ENCODE assay signal across 22 mouse cellular contexts in the genomic region with DNA sequence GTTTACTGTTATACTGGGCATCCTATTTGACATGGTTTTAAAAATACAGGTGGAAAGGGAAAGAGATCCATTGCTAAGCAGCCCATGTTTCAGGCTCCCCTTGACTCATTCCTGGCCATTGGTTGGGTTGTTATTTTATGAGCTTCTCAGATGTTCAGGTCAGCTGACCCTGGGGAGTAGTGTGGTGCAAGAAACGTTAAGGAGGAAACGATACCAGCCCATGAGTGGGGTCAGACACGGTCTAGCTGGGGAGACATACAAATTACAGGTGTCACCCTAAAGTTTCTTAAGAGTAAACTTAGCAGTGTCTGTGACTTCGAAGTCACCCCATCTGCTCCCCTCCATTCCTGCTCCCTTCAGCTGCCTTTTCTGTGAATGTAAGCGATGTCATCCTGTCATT. TPM values are rescaled to one million over a fixed set of nuclear protein-coding genes. Genes with fewer than 3 reads are reported as not detected.
DNase-seq lines count a peak whose midpoint lies in the region; ATAC-seq and TF ChIP-seq lines count a peak whose summit lies in the region.
"Had no signal": no experiment of that assay in that cellular context is flagged by ENCODE, and none has a peak within 500 bp of the region (broad histone marks: within the 10 kb centered on the region; RNA-seq: fewer than 3 reads in every experiment).

No protein-coding gene starts in this region.

- intact Hi-C loops in heart, adult 2 months (cut with DNase I), result no loop called here

- no peaks in the 10 kb centered on the region for H3K27me3 ChIP-seq in heart, adult 2 months (ENCODE audit: control insufficient read depth, insufficient read depth, low read length)
- H3K27me3 ChIP-seq: embryonic facial prominence, embryonic 13.5 days; embryonic facial prominence, embryonic 15.5 days had no signal

- H3K9ac ChIP-seq in heart, adult 2 months (ENCODE audit: low read depth, low read length), result no peak overlapping the region
- H3K9ac ChIP-seq: embryonic facial prominence, embryonic 13.5 days; embryonic facial prominence, embryonic 15.5 days; forebrain, embryonic 12.5 days had no signal

- no peak for TF ChIP-seq POLR2A in heart, adult 2 months (IDR thresholded peaks at IDR 0.05; ENCODE audit: insufficient read depth, low read depth, low read length)

- H3K4me1 ChIP-seq in heart, adult 2 months (ENCODE audit: control insufficient read depth, insufficient read depth, low read length), result no peaks in the 10 kb centered on the region
- H3K4me1 ChIP-seq: embryonic facial prominence, embryonic 13.5 days; embryonic facial prominence, embryonic 15.5 days; forebrain, embryonic 12.5 days had no signal

- WGBS in heart, adult 2 months, result 68% methylated on average over 5 of the region's 5 CpGs

- no peaks in the 10 kb centered on the region for H3K36me3 ChIP-seq in heart, adult 2 months (ENCODE audit: control insufficient read depth, insufficient read depth, low read length)
- H3K36me3 ChIP-seq: embryonic facial prominence, embryonic 13.5 days; embryonic facial prominence, embryonic 15.5 days; forebrain, embryonic 10.5 days; forebrain, embryonic 12.5 days; G1E had no signal

- peak; percentile 53; the same call in 1 of the 2 replicates for ATAC-seq in common myeloid progenitor, adult 5-6 weeks (replicated peaks; ENCODE audit: low read depth, poor library complexity, severe bottlenecking)
- ATAC-seq in megakaryocyte progenitor cell, adult 5-6 weeks (replicated peaks; ENCODE audit: poor library complexity), result peak; percentile 71
- ATAC-seq: forebrain, embryonic 14.5 days had no signal

- no peak for TF ChIP-seq EP300 in heart, adult 2 months (IDR thresholded peaks at IDR 0.05; ENCODE audit: insufficient read depth, low read depth, low read length)

- DNase-seq in heart, adult 11 months, result peak; percentile 68
- no peak for DNase-seq in heart, adult 2 months
- DNase-seq in left cerebral cortex, adult 9 months (ENCODE audit: low spot score in 2 of 2), result no peak
- no peak for DNase-seq in right cerebral cortex, adult 2 months (ENCODE audit: low spot score in 2 of 2)
- DNase-seq in cerebellum, postnatal 14 days, result no peak
- DNase-seq: adrenal gland, adult 2 months; adrenal gland, postnatal 10 days; adrenal gland, postnatal 25 days; embryo, embryonic 11 days had no signal

- no peak overlapping the region for H3K4me3 ChIP-seq in heart, adult 2 months
- H3K4me3 ChIP-seq: embryonic facial prominence, embryonic 13.5 days; embryonic facial prominence, embryonic 15.5 days; erythroblast, embryonic 14.5 days; forebrain, embryonic 10.5 days; forebrain, embryonic 12.5 days had no signal

- no peak overlapping the region for H3K27ac ChIP-seq in heart, adult 2 months
- H3K27ac ChIP-seq: embryonic facial prominence, embryonic 13.5 days; embryonic facial prominence, embryonic 15.5 days; forebrain, embryonic 10.5 days; forebrain, embryonic 12.5 days had no signal

- no peak for TF ChIP-seq CTCF in heart, adult 2 months (IDR thresholded peaks at IDR 0.05)

- no peaks in the 10 kb centered on the region for H3K79me2 ChIP-seq in heart, adult 2 months (replicated peaks; ENCODE audit: control insufficient read depth, insufficient read depth, low read length)

RNA-seq across cellular contexts. Expression of gene 4930469K13Rik, which starts 45.6 kb away (rescaled TPM):
- not detected for total RNA-seq in heart, adult 2 months (2021)
- not detected in 2 replicates for polyA plus RNA-seq in heart, adult 2 months (2012; rRNA removed)
- not detected in 2 replicates for total RNA-seq in common myeloid progenitor, adult 5-6 weeks (2017)
- not detected in 2 replicates for total RNA-seq in megakaryocyte progenitor cell, adult 5-6 weeks (2015)
- not detected in 2 replicates for total RNA-seq in megakaryocyte progenitor cell, adult 5-6 weeks (2017)
- total RNA-seq: adrenal gland, adult 2 months; adrenal gland, postnatal 10 days; adrenal gland, postnatal 25 days; adrenal gland, postnatal 4 days; G1E had no signal
- polyA plus RNA-seq: adrenal gland, adult 2 months; C2C12; embryonic facial prominence, embryonic 11.5 days; erythroblast, embryonic 14.5 days; forebrain, embryonic 10.5 days; forebrain, embryonic 12.5 days; forebrain, embryonic 14.5 days; forebrain, embryonic 16.5 days; G1E had no signal
